Mouse (Mus musculus) erythroblast, embryonic 14.5 days (primary cell): Measurements from ENCODE around the gene Osm.

Experiments used
- GATA1 ChIP-seq: IDR thresholded peaks from 2 replicates; pipeline ENCODE4 v1.6.1; 2012; ENCODE audit warnings: low read length, inconsistent platforms, mixed read lengths
- TAL1 ChIP-seq: IDR thresholded peaks from 3 replicates; pipeline ENCODE4 v1.6.1; 2012; ENCODE audit warnings: low read length, inconsistent platforms, mixed read lengths

GRCm38 (mm10) chr11:4207655-4208054 lies 28.6 kb upstream of the Osm start:
- no peak for TF ChIP-seq TAL1
- no peak for TF ChIP-seq GATA1
